Mouse (Mus musculus) adrenal gland, adult 18-20 months (tissue): Measurements from ENCODE around the gene Atp8a2. TPM values are rescaled to one million over a fixed set of nuclear protein-coding genes. Genes with fewer than 3 reads are reported as not detected.

Experiments used
- DNase-seq, 2 experiments: peaks; one replicate each; pipeline ENCODE4 v3.0.0; 2021 to 2022; ENCODE audit warnings: low spot score in 2 of 2
- total RNA-seq, 2 experiments: library from RNA; stranded (reverse); gene quantifications; 1 replicate in 1 of 2; 2 replicates in 1 of 2; pipeline ENCODE4 v1.2.3; 2021

The Atp8a2 gene
- total RNA-seq, 2 experiments from 2014 or later, result 1.1 to 2.0 TPM

DNA sequence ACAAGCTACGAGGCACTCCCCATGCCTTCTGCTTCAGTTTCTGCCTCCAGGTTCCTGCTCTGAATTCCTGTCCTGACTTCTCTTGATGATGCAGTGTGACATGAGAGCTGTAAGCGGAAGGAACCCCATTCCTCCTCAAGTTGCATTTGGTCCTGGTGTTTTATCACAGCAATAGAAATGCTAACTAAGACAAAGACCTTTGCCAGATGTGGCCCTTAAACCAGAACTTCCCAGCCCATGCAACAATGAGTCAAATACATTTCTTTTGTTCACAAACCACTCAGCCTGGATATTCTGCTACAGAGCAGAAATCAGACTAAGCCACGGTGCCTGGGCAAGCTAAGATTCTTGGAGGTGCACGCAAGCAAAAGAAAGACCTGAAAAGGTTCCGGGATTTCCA lies 268.2 kb downstream of the Atp8a2 start:
- DNase-seq, result no peak

DNA sequence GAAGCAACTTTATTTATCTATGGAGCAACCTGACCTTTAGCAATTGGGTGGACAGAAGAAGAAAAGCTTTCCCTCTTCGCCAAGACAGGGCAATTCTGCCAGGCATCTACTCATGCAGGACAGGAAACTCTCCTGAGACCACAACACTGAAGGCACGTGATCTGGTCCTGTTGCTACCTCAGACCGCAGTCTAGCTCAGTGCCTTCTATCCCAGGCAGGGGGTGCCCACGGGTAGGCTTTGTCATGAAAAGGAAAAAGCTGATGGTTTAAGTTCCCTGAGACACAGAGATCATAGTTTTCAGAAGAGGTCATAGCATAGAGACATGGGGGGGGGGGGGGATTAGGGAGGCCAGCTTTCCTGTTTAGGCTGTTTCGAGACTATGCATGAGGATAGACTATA lies 269.2 kb downstream of the Atp8a2 start:
- no peak for DNase-seq

DNA sequence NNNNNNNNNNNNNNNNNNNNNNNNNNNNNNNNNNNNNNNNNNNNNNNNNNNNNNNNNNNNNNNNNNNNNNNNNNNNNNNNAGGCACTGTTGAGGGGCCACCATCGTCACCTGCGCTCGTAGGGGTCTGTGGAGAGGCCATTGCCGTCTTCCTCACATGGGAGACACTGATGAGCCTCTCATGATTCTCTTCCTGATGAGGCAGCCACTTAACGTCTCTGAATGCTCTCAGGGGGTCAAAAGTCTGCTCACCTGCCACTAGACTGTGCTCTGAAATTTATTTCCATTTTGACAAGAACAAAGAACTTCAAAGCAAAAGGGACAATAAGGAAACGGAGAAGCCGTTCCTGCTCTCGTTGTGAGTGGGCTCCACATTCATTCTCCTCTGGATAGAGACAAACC lies 277.1 kb downstream of the Atp8a2 start:
- no peak for DNase-seq

GRCm38 (mm10) chr14:59903484-59904130 lies 293.4 kb downstream of the Atp8a2 start:
- DNase-seq, result no peak

DNA sequence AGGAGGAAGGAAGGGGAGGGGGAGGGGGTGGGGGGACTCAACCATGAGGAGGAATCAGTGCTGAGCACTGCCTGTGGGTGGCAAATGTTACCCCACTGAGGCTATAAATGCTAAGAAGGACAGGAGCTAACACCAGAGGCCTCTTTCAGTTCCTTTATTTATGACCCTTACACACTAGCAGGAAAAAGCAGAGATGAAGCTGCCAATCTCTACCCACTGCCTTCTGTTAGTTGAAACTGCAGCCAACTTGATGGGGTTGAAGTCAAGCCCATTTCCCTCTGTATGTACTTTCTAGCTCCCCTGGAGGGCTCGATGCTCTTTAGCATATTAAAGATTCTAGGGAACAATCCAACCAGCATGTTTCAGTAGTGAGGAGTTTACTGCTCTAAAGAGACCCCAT lies 303.0 kb downstream of the Atp8a2 start:
- no peak for DNase-seq

GRCm38 (mm10) chr14:59892084-59892483 lies 304.9 kb downstream of the Atp8a2 start:
- no peak for DNase-seq

GRCm38 (mm10) chr14:59891491-59891890 lies 305.5 kb downstream of the Atp8a2 start:
- DNase-seq, result no peak

- DNase-seq, result no peak
Observed at GRCm38 (mm10) chr14:59890818-59891217, 306.2 kb downstream of the Atp8a2 start.

GRCm38 (mm10) chr14:59890107-59890506 lies 306.9 kb downstream of the Atp8a2 start:
- DNase-seq, result no peak

DNA sequence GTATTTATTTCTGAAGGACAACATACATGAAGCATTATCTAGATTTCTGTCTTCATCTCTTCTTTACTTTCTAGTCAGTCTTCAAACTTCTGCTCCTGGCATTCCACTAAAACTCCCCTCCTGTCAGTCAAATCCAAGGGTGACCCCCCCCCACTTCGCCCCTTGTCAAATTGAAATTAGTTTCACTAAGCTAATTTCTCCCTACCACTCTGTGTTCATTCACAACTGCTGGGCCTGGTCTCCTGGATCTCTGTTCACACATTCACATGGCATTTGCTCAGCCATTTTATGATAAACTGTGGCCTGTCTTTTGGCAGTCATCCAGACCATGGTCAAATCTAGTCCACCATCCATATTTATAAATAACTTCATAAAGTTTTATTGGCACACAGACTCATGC lies 308.5 kb downstream of the Atp8a2 start:
- DNase-seq, result no peak

- no peak for DNase-seq
Observed at GRCm38 (mm10) chr14:59888046-59888445, 308.9 kb downstream of the Atp8a2 start.

DNA sequence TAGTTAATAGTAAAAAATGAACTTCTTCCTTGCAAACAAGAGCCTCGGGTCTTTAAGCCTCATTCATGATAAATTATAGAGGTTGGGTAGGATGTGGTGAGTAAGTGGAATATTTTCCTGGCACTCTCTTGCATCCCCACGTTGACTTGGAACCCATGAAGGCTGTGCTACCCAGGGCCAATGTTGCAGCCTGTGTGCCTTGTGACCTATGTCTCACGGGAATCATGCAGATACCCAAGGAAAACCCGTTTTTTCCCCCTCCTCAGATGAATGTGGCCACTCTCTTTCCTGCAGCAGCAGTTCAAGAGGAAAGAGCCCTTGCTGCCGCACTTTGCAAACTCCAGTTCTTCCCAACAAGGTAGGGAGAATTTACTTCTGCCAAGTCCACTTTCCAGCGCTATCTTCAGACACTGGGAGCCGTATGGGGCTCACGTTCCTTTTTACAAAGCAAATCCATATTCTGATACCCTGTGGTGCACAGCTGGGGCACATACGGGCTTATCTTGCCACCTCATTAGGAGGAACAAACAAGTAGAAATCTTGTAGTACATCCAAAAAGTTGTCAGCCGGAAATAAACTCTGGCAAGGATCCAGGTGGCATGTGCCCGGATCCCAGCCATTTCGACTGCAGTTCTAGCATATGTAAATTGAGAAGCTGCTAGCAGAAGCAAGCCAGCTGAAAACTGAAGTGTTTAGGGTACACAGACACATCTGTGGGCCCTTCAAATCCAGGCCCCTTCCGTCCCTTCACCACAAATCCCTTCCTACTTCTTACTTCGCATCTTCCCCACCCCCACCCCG lies 309.7 kb downstream of the Atp8a2 start:
- DNase-seq, result no peak

DNA sequence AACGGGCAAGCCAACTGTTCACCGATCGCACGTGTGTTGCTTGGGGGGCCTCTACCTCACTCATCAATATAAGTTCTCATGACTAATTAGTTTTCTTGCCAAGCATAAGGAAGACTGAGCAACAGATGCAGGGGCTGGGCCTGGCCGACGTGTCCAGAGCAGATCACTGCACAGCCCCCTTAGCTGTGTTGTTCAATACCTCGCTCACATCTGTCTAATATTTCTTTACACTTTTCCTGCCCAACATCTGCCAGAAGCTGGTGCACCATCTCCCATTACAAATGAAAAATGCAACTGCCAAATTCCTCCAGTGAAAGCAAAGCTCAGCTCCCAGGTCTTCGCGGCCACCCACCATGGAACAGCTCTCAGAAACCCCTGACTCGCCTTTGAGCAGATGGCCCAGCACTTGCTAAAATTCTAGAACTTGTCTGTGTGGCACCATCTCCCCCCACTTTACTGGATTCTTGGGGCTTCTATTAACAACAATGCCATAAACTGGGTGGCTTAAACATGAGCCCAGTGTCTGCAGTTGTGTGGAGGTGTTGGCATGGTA lies 313.4 kb downstream of the Atp8a2 start:
- no peak for DNase-seq

- DNase-seq, result no peak
Observed at GRCm38 (mm10) chr14:59880829-59881228, 316.1 kb downstream of the Atp8a2 start.

DNA sequence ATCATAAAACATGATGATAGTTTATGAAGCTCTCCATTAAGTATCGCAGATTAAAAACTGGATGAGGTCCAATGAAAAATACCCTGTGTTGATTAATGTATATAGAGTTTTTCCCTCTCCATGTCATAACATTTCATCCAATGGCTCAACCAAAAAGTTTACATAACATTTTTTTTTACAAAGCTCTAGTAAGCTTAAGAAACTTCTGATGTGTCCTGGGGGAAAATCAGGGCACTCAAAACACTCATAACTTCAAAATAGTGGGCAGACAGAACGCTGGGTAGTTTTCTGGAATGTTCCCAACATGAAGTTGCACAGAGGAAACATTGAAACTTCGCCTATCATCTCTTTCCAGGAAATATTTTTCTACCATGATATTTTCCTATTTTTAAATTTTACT lies 318.7 kb downstream of the Atp8a2 start:
- DNase-seq, result no peak

DNA sequence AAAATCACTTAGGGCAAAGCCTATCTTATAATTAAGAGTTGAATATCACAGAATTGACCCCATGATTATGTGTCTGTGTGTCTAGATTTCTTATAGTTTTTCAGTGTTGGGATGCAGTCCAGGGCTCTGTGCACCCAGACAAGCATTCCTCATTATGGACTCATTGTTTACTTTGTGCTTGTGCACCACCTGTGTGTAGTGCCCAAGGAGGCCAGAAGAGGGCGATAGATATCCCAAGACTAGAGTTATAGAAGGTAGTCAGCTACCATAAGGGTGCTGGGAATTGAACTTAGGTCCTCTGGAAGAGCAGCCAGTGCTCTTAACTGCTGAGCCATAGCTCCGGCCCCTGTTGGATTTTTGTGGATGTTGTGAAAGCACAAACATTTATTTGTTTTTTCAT lies 320.5 kb downstream of the Atp8a2 start:
- DNase-seq, result no peak

DNA sequence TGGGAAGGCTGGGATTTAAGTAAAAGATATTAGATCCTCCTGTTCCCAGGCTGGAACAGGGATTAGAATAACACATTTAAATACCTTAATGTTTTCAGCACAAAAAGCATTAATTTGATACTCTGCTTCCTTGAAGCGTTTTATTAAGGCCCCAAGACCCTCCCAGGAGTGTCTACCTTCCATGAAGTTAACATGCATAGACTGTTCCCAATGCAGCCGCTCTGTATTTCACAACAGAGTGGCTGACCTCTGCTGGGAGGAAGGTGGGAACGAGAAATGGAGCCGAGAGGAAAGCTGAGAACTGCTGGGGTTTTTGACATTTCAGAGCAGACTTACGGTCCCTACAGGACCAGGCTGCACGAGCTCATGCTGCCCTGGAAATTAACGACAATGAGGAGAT lies 328.6 kb downstream of the Atp8a2 start:
- no peak for DNase-seq

DNA sequence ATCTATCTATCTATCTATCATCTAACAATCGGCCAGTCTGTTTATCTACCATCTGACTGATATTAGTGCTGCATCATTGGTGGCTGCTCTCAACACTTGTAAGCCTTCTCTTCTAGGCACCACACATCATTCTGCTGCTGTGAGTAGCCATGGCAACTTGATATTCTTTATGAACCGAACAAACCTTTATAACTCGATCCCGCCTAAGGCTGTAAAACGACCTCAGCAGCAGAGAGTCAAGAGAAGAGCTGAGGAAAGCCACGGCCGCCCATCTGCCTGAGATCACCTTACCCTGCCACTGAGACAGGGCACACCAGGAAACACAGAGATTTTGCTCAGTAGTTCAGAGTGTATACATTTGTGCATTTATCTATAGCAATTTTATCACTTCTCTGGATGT lies 329.2 kb downstream of the Atp8a2 start:
- DNase-seq, result no peak

DNA sequence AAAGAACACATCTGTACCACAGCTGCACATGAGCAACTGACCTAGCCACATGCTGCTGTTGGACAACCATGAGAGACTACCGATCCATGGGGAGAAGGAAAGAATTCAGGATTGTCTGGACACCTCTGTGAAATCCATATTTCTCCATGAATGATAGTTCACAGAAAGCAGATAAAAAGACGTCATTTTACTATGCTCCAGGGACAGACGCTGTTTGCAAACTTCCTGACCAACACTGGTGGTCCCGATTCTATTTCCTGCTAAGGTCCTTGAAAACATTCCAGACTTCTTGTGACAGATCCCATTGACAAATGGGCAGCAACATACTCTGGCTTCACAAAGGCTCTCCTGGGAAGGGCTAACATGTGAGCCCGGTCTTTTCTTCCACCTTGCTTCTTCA lies 331.0 kb downstream of the Atp8a2 start:
- DNase-seq, result no peak

DNA sequence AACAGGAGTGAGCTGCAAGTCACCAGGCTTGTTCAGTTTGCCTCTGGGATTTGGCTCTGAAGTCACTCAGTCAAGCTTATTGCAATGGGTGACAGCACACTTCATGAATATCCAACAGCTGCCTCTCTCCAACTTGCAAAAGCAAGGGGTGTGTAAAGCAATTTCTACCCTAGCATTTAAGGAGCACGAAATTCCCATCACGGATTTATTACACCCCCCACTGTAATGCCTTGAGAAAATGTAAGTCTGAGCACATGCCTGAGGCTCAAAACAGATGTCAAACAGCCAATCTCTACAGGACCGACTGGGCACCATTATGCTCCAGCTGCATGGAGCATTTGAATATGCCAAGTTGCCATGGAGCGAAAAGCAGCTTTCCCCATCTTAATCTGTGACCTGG lies 334.6 kb downstream of the Atp8a2 start:
- no peak for DNase-seq

DNA sequence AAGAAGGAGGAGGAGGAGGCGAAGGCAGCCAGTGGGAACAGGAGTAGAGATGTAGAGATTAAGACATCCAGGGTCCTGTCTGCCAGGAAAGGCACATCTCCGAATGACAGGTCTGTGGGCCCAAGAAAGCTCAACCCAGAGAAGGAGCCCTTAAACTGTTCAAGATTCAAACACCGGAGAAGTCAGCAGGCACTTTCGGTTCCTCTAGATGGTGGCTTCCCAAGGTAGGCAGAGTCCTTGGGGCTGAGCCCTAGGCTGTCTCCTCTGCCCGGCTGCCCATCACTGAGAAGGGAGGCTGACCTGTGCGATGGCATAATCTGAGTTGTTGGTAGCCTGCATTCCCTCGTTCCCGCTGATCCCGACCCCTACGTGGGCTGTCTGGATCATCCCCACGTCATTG lies 337.1 kb downstream of the Atp8a2 start:
- no peak for DNase-seq

GRCm38 (mm10) chr14:59858501-59859225 lies 338.3 kb downstream of the Atp8a2 start:
- no peak for DNase-seq
